Mouse (Mus musculus) spleen, adult 2 months (tissue): ENCODE measurements around the gene Cyp8b1.

Experiments
- CTCF ChIP-seq: fragments of 200-500 bp; IDR thresholded peaks from 2 replicates; pipeline ENCODE4 v1.5.1; 2011; ENCODE audit warnings: mild to moderate bottlenecking, inconsistent platforms; ENCODE audit not compliant: insufficient read depth, insufficient read length, insufficient replicate concordance; ENCODE audit errors: extremely low read depth
- POLR2A ChIP-seq: fragments of 200-500 bp; IDR thresholded peaks from 2 replicates; pipeline ENCODE4 v1.6.1; 2011; ENCODE audit warnings: low read depth, low read length, inconsistent platforms

GRCm38 (mm10) chr9:121924901-121925560 lies 8.9 kb upstream of the Cyp8b1 start:
- no peak for TF ChIP-seq CTCF
- TF ChIP-seq POLR2A = no peak
